Mouse (Mus musculus): Measurements from ENCODE around the gene Mrps27. TPM values are rescaled to one million over a fixed set of nuclear protein-coding genes. Genes with fewer than 3 reads are reported as not detected.
A peak's percentile ranks its signal among the peaks of the same experiment; 100 is the strongest.

The Mrps27 gene
- 46.6 and 46.8 TPM in 2 replicates for total RNA-seq (2012; rRNA removed)
- 32.6 and 34.5 TPM in 2 replicates for total RNA-seq (2014; rRNA removed)
- polyA plus RNA-seq (2012; ENCODE audit: insufficient read length, low read depth): 64.8 and 68.0 TPM in 2 replicates

- H3K4me3 ChIP-seq (replicated peaks in 1 of 3; ENCODE audit: low read depth in 2 of 3, low read length in 2 of 3, poor library complexity in 1 of 3): peak within 1 kb of the TSS; percentile 92 to 97 (median 94)
- peaks cover 44 to 56% of the 10 kb centered on the region in 2 experiments for H3K36me3 ChIP-seq (replicated peaks in 1 of 2; ENCODE audit: control insufficient read depth in 1 of 2, insufficient read depth in 1 of 2, low read length in 1 of 2)
- dilution Hi-C loops (cut with MboI; ENCODE audit: extremely low pct_ligation_motif_present, extremely low pct_unique_long_range_greater_than_20kb, low sequenced_read_pairs): no loop called here
- no peaks in the 10 kb centered on the region for H3K27me3 ChIP-seq (replicated peaks)
- peak within 1 kb of the TSS; percentile 85 for H3K4me2 ChIP-seq (ENCODE audit: insufficient read depth, low read depth, poor library complexity, severe bottlenecking)
- H3K79me2 ChIP-seq (replicated peaks; ENCODE audit: control insufficient read depth, extremely low read depth, insufficient read depth, poor library complexity, severe bottlenecking): peaks cover 42% of the 10 kb centered on the region
- H3K9ac ChIP-seq (ENCODE audit: insufficient read depth, low read depth): peak within 1 kb of the TSS; percentile 83
- peak; percentile 93 for DNase-seq (ENCODE audit: extremely low read depth)
- H3K27ac ChIP-seq (ENCODE audit: insufficient read depth, low read depth): peak within 1 kb of the TSS; percentile 44; the same call in 1 of the 2 replicates
- in situ Hi-C loops (cut with MboI; ENCODE audit: low pct_ligation_motif_present, low pct_unique_long_range_greater_than_20kb, low sequenced_read_pairs): no loop called here
- H3K9me3 ChIP-seq (replicated peaks; ENCODE audit: low read length): no peaks in the 10 kb centered on the region
- peaks cover 7 to 47% of the 10 kb centered on the region in 2 experiments for H3K4me1 ChIP-seq (ENCODE audit: control insufficient read depth in 1 of 2, insufficient read depth in 2 of 2)
- TF ChIP-seq CHD1 (IDR thresholded peaks at IDR 0.05; ENCODE audit: low read depth, low read length) (peak; percentile 99), MXI1 (IDR thresholded peaks at IDR 0.05; ENCODE audit: low read depth, low read length) (peak; percentile 86), CTCF (conservative IDR thresholded peaks at IDR 0.05 in 1 of 2, IDR thresholded peaks at IDR 0.05 in 1 of 2; ENCODE audit: low read depth in 2 of 2, low read length in 2 of 2) (no peak), POLR2A (IDR thresholded peaks at IDR 0.05; ENCODE audit: low read depth, low read length) (peak; percentile 96), MAX (IDR thresholded peaks at IDR 0.05; ENCODE audit: low read length) (peak; percentile 9; the same call in 1 of the 2 replicates), RCOR1 (conservative IDR thresholded peaks at IDR 0.05; ENCODE audit: low read depth, low read length) (no peak), IRF4 (IDR thresholded peaks at IDR 0.05; ENCODE audit: low read depth, low read length) (peak; percentile 81; the same call in 1 of the 2 replicates), JUND (conservative IDR thresholded peaks at IDR 0.05; ENCODE audit: low read depth, low read length) (no peak), GABPA (IDR thresholded peaks at IDR 0.05; ENCODE audit: insufficient replicate concordance, low read depth, low read length) (no peak; the same call in 1 of the 2 replicates), SMC3 (IDR thresholded peaks at IDR 0.05; ENCODE audit: low read depth, low read length) (no peak), ZNF384 (IDR thresholded peaks at IDR 0.05; ENCODE audit: low read depth, low read length) (peak; percentile 75), MYC (IDR thresholded peaks at IDR 0.05; ENCODE audit: low read depth, low read length) (no peak), JUN (IDR thresholded peaks at IDR 0.05; ENCODE audit: insufficient read depth, low read depth, low read length) (no peak), E2F4 (IDR thresholded peaks at IDR 0.05; ENCODE audit: insufficient replicate concordance, low read depth, low read length) (no peak), ZKSCAN1 (IDR thresholded peaks at IDR 0.05; ENCODE audit: borderline replicate concordance, low read depth, low read length) (no peak), MEF2A (IDR thresholded peaks at IDR 0.05; ENCODE audit: borderline replicate concordance, low read depth, low read length) (peak; percentile 85; the same call in 1 of the 2 replicates), MAFK (IDR thresholded peaks at IDR 0.05; ENCODE audit: insufficient replicate concordance, low read length) (no peak), TBP (conservative IDR thresholded peaks at IDR 0.05; ENCODE audit: low read depth, low read length) (peak; percentile 93), ELF1 (IDR thresholded peaks at IDR 0.05; ENCODE audit: low read depth, low read length) (peak; percentile 87), USF2 (conservative IDR thresholded peaks at IDR 0.05; ENCODE audit: low read depth, low read length) (no peak), NELFE (IDR thresholded peaks at IDR 0.05; ENCODE audit: low read depth, low read length) (peak; percentile 86; the same call in 1 of the 2 replicates), EP300 (IDR thresholded peaks at IDR 0.05; ENCODE audit: low read length) (no peak), PAX5 (IDR thresholded peaks at IDR 0.05; ENCODE audit: low read length) (no peak), MAZ (IDR thresholded peaks at IDR 0.05; ENCODE audit: low read depth, low read length) (no peak), TCF12 (IDR thresholded peaks at IDR 0.05; ENCODE audit: low read depth, low read length) (peak; percentile 98), HCFC1 (IDR thresholded peaks at IDR 0.05; ENCODE audit: low read depth, low read length) (peak; percentile 92), USF1 (IDR thresholded peaks at IDR 0.05; ENCODE audit: low read depth, low read length) (no peak), CHD2 (IDR thresholded peaks at IDR 0.05; ENCODE audit: low read length) (no peak), POLR2AphosphoS2 (IDR thresholded peaks at IDR 0.05; ENCODE audit: low read depth, low read length) (peak; percentile 67; the same call in 1 of the 2 replicates), ZC3H11A (IDR thresholded peaks at IDR 0.05; ENCODE audit: low read depth, low read length) (no peak), ETS1 (conservative IDR thresholded peaks at IDR 0.05; ENCODE audit: low read depth, low read length) (peak; percentile 24; the same call in 1 of the 2 replicates), RAD21 (IDR thresholded peaks at IDR 0.05; ENCODE audit: low read depth, low read length) (no peak), BHLHE40 (IDR thresholded peaks at IDR 0.05; ENCODE audit: low read depth, low read length) (no peak), UBTF (IDR thresholded peaks at IDR 0.05; ENCODE audit: low read depth, low read length) (peak; percentile 54; the same call in 1 of the 2 replicates), NRF1 (IDR thresholded peaks at IDR 0.05; ENCODE audit: low read depth, low read length) (peak; percentile 67), KAT2A (IDR thresholded peaks at IDR 0.05; ENCODE audit: insufficient replicate concordance, low read length) (peak; percentile 83; the same call in 1 of the 2 replicates), SIN3A (IDR thresholded peaks at IDR 0.05; ENCODE audit: low read length) (peak; percentile 89)
Measured at GRCm38 (mm10) chr13:99344599-99345575, at the start of gene Mrps27, which contains the start of gene Ptcd2. Mrps27 (plus strand) TSS chr13:99344786. Ptcd2 (minus strand) TSS chr13:99344705.
